Mouse (Mus musculus) retina, postnatal 1 day (tissue): Measurements from ENCODE around the gene Slc2a8.

Experiments
- DNase-seq: peaks from one replicate; pipeline ENCODE4 v3.0.0-alpha.2; 2012

Gene Slc2a8

GRCm38 (mm10) chr2:32928235-32928946 lies 53.5 kb downstream of the Slc2a8 start:
- peak; percentile 74 for DNase-seq

GRCm38 (mm10) chr2:32927624-32928234 lies 54.2 kb downstream of the Slc2a8 start:
- DNase-seq: no peak

- no peak for DNase-seq
Observed at GRCm38 (mm10) chr2:32926330-32927075, 55.4 kb downstream of the Slc2a8 start.

GRCm38 (mm10) chr2:32924306-32924844 lies 57.5 kb downstream of the Slc2a8 start:
- DNase-seq: no peak

- DNase-seq: no peak
Observed at GRCm38 (mm10) chr2:32923551-32924250, 58.2 kb downstream of the Slc2a8 start.
